Mouse (Mus musculus) myocyte (in vitro differentiated cells): Measurements from ENCODE around the gene Unc119b.

Source experiments
- CEBPB ChIP-seq: IDR thresholded peaks from 2 replicates; pipeline ENCODE4 v1.6.1; 2011; ENCODE audit warnings: mild to moderate bottlenecking, moderate library complexity; ENCODE audit not compliant: poor library complexity, insufficient read depth, severe bottlenecking
- E2F4 ChIP-seq: IDR thresholded peaks from one replicate; pipeline ENCODE4 v1.6.1; 2011; ENCODE audit warnings: mild to moderate bottlenecking, control low read depth, moderate library complexity; ENCODE audit not compliant: insufficient read depth
- MAX ChIP-seq: IDR thresholded peaks from one replicate; pipeline ENCODE4 v1.6.1; 2011; ENCODE audit warnings: low read depth, mild to moderate bottlenecking, control low read depth
- MYOD1 ChIP-seq, 3 experiments: IDR thresholded peaks; one replicate each; pipeline ENCODE4 v1.6.1; 2011; ENCODE audit warnings: control low read depth in 2 of 3, low read depth in 2 of 3, mild to moderate bottlenecking in 2 of 3, moderate library complexity in 1 of 3; ENCODE audit not compliant: insufficient read length in 2 of 3, control insufficient read depth in 1 of 3
- MYOG ChIP-seq, 3 experiments: IDR thresholded peaks; one replicate each; pipeline ENCODE4 v1.6.1; 2011; ENCODE audit warnings: control low read depth in 2 of 3, low read depth in 2 of 3, mild to moderate bottlenecking in 2 of 3; ENCODE audit not compliant: insufficient read length in 2 of 3, control insufficient read depth in 1 of 3, insufficient read depth in 1 of 3
- POLR2A ChIP-seq: IDR thresholded peaks from one replicate; pipeline ENCODE4 v1.6.1; 2011; ENCODE audit warnings: low read depth, mild to moderate bottlenecking, control low read depth, moderate library complexity; ENCODE audit not compliant: insufficient read length
- POLR2AphosphoS2 ChIP-seq: IDR thresholded peaks from one replicate; pipeline ENCODE4 v1.6.1; 2011; ENCODE audit warnings: low read depth, control low read depth; ENCODE audit not compliant: insufficient read length
- REST ChIP-seq: IDR thresholded peaks from one replicate; pipeline ENCODE4 v1.6.1; 2011; ENCODE audit warnings: mild to moderate bottlenecking, control low read depth, moderate library complexity; ENCODE audit not compliant: insufficient read depth, insufficient read length
- SRF ChIP-seq: IDR thresholded peaks from one replicate; pipeline ENCODE4 v1.6.1; 2011; ENCODE audit warnings: low read depth; ENCODE audit not compliant: control insufficient read depth, insufficient read length
- TCF12 ChIP-seq: IDR thresholded peaks from one replicate; pipeline ENCODE4 v1.6.1; 2011; ENCODE audit warnings: mild to moderate bottlenecking, control low read depth; ENCODE audit not compliant: poor library complexity, insufficient read depth, severe bottlenecking
- TCF3 ChIP-seq: IDR thresholded peaks from one replicate; pipeline ENCODE4 v1.6.1; 2011; ENCODE audit warnings: low read depth, control low read depth; ENCODE audit not compliant: insufficient read length
- USF1 ChIP-seq: IDR thresholded peaks from one replicate; pipeline ENCODE4 v1.6.1; 2011; ENCODE audit warnings: low read depth, mild to moderate bottlenecking, control low read depth, moderate library complexity

DNA sequence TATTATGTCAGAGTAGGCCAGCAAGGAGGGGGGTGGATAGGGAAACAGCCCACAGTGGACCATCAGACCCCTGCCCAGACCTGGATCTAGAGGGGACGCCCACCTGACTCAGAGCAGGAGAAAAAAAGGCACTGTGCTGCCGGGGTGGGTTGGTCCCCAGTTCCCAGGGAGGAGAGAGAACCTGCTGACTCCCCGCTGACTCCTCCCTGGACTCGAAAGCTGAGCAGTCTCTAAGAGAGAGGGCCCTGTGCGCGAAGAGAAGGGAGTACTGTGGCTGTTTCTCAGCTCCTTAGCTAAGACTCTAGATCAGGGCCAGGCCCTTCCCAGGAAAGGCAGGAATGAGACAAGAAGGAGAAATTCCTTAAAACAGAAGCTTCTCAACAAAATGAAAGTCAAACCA is 9.7 kb upstream of the Unc119b start:
- TF ChIP-seq POLR2A (no peak), MYOG (IDR thresholded peaks at IDR 0.05; ENCODE audit: control insufficient read depth in 1 of 3, insufficient read depth in 1 of 3, insufficient read length in 2 of 3, low read depth in 2 of 3) (no peak), MAX (no peak), USF1 (no peak), E2F4 (no peak), TCF12 (no peak), TCF3 (no peak), CEBPB (no peak), POLR2AphosphoS2 (no peak), SRF (no peak), MYOD1 (IDR thresholded peaks at IDR 0.05; ENCODE audit: control insufficient read depth in 1 of 3, insufficient read length in 2 of 3, low read depth in 2 of 3) (no peak), REST (no peak)
